Mouse (Mus musculus) stomach, embryonic 15.5 days (tissue): Measurements from ENCODE around the gene Polr3g. TPM values are rescaled to one million over a fixed set of nuclear protein-coding genes. Genes with fewer than 3 reads are reported as not detected.
"Not testable (repeated sequence)": the region's sequence is repeated elsewhere in the genome, so short reads cannot be mapped to it uniquely, and the experiment has no call there.

Source experiments
- ATAC-seq: fragments of 200-750 bp; cut with Nextera tagmentation; 2 replicates; pipeline ENCODE4 v1.8.0; 2017; ENCODE audit warnings: low read depth, moderate number of reproducible peaks, moderate TSS enrichment; ENCODE audit not compliant: insufficient read depth, low FRiP score
- H3K27ac ChIP-seq: fragments of 300-500 bp; sonication (generic); 2 replicates; pipeline ENCODE4 v1.5.1; 2015; ENCODE audit warnings: mild to moderate bottlenecking, inconsistent platforms
- H3K27me3 ChIP-seq: fragments of 300-500 bp; sonication (generic); replicated peaks from 2 replicates; pipeline ENCODE4 v1.6.1; 2015; ENCODE audit warnings: inconsistent platforms
- H3K36me3 ChIP-seq: fragments of 300-500 bp; sonication (generic); 2 replicates; pipeline ENCODE4 v1.6.1; 2015; ENCODE audit warnings: inconsistent platforms
- H3K4me1 ChIP-seq: fragments of 300-500 bp; sonication (generic); 2 replicates; pipeline ENCODE4 v1.6.1; 2015; ENCODE audit warnings: inconsistent platforms
- H3K4me2 ChIP-seq: fragments of 300-500 bp; sonication (generic); 2 replicates; pipeline ENCODE4 v1.6.1; 2015; ENCODE audit warnings: mild to moderate bottlenecking, inconsistent platforms
- H3K4me3 ChIP-seq: fragments of 300-500 bp; sonication (generic); replicated peaks from 2 replicates; pipeline ENCODE4 v1.5.1; 2015; ENCODE audit warnings: inconsistent platforms
- H3K9ac ChIP-seq: fragments of 300-500 bp; sonication (generic); 2 replicates; pipeline ENCODE4 v1.6.1; 2015; ENCODE audit warnings: inconsistent platforms
- H3K9me3 ChIP-seq: fragments of 300-500 bp; sonication (generic); 2 replicates; pipeline ENCODE4 v1.6.1; 2016; ENCODE audit warnings: inconsistent platforms
- WGBS: fragments of 180-500 bp; shearing (Covaris S2); methylation state at CpG from one replicate; pipeline ENCODE4 v1.1.7; 2015; 5-methylcytosine and 5-hydroxymethylcytosine counted together
- polyA plus RNA-seq: library from polyadenylated mRNA; unstranded; fragments of >200 nt; fragmentation: Nextera tagmentation; extraction: Ambion mirVana; gene quantifications from 2 replicates; pipeline ENCODE4 v1.2.1, GENCODE M21; 2015

Gene Polr3g
- polyA plus RNA-seq, 1 experiment from 2014 or later: 17.1 TPM

DNA sequence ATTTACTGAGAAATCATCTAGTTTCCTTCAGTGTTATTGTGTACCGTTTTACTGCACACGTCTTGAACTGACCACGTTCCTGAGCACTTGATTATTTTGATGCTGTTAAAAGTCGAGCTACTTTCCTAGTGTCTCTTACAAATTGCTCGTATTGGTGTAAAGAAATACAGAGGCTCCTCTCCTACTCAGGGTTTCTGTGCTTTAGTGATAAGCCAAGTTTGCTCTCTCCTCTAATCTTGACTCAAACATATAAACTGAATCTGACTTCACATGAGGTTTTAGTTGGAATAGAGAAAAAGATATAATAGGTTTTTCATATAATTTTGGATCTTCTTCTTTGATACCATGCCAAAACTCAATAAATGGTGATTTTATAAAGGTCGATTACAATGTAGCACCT, 64.5 kb downstream of the Polr3g start:
- no peak overlapping the region for H3K4me2 ChIP-seq
- H3K27ac ChIP-seq: no peak overlapping the region
- no peak overlapping the region for H3K9ac ChIP-seq
- no peak overlapping the region for H3K4me3 ChIP-seq
- WGBS: 72% methylated on average over 6 of the region's 6 CpGs
- H3K27me3 ChIP-seq: no peaks in the 10 kb centered on the region
- no peaks in the 10 kb centered on the region for H3K36me3 ChIP-seq
- 0 out of 2 replicates have a peak, but pooled peaks cover 2% of the 10 kb centered on the region for H3K4me1 ChIP-seq
- no peak for ATAC-seq
- no peaks in the 10 kb centered on the region for H3K9me3 ChIP-seq

DNA sequence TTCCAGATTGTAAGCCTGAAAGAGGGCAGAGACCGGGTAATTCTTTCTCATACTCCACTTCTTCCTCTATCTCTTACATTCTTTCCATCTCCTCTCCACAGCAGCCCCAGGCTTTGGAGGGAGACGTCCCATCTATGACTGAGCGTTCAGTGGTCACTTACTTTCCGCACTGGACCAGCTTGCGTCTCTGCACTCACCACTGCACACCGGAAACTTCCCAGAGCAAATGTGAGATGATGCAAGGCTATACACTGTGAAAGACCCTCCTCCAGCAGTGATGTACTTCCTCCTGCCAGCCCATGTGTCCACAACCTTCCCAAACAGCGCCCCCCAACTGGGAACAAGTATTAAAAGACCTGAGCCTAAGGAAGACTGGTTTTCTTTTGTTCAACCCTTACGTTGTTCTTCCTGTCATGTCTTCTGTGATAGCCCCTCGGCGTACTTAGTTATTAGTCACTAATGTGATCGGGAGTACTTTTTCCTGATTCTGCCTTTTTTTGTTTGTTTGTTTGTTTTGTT, 66.7 kb downstream of the Polr3g start:
- Histone ChIP-seq H3K36me3 (no peaks in the 10 kb centered on the region), H3K9me3 (no peaks in the 10 kb centered on the region), H3K27ac (no peak overlapping the region), H3K4me2 (no peak overlapping the region), H3K4me3 (no peak overlapping the region), H3K4me1 (0 out of 2 replicates have a peak, but pooled peaks cover 2% of the 10 kb centered on the region), H3K27me3 (no peaks in the 10 kb centered on the region), H3K9ac (no peak overlapping the region)
- no peak for ATAC-seq
- 88% methylated on average over 11 of the region's 11 CpGs for WGBS

DNA sequence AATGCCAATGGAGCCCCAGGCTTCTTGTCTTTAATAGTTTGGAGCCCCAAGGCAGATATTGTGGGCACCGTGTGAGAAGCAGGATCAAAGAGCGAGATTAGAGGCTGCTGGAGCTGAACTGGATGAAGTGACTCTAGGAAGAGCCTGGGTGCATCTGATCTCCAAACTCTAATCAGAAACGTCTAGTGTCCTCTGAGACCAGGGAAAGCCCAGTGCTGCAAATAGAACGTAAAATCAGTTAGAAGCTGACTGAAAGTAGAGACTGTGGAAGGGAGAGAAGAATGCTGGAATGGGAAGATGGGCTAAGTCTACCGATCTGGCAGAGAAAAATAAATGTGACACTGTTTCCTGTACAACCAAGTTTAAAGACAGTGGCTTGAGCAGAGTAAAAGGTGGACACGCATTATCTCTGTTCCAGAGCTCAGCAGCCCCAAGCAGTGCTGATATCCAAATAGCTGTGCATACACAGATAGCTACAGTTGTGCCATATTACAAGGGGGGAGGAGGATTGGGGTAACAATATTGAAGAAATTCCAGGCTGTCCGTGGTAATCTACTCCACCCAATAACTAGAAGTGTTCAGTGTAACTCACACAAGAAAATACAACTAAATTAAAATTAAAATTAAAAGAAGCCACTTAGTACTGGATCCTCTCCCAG, 68.2 kb downstream of the Polr3g start:
- 59% methylated on average over 7 of the region's 7 CpGs for WGBS

DNA sequence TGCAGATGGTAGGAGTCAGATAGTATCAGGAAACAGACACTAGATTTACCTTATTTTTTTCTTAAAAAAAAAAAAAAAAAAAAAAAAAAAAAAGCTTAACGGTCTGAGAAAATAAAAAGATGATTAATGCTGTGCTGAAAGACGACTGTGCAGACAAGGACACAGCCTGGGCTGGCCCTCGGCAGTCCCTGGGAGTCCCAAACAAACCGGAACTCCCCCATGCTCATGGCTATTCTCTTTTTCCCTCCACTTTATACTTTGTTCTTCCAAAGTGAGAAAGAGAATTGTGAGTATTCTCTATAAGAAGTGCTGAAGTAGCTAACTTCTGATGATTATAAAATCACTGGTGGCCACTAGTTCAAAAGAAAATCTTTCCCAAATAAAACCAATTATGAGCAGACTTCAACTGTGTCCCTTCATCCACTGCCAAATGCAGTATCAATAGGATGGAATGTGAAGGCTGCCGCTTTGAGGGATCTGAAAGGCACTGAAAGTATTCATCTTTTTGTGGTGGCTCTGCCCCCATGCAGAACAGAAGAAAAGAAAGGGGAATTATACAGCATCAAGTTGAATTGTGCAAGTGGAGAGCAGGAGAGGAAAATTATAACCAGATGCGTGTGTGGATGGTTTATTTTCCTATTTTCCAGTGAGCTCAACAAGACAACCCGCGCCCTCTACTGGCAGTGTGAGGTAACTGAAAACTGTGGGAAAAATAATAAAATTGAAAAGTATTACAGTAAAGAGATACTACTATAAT, 69.3 kb downstream of the Polr3g start:
- H3K4me2 ChIP-seq: peak overlapping the region; percentile 39
- H3K27me3 ChIP-seq: no peaks in the 10 kb centered on the region

More for the DNA sequence above, 68.2 kb downstream of the Polr3g start:
- Histone ChIP-seq H3K36me3 (no peaks in the 10 kb centered on the region), H3K27me3 (no peaks in the 10 kb centered on the region), H3K4me1 (0 out of 2 replicates have a peak, but pooled peaks cover 2% of the 10 kb centered on the region), H3K4me3 (no peak overlapping the region), H3K27ac (no peak overlapping the region), H3K9ac (no peak overlapping the region), H3K4me2 (no peak overlapping the region), H3K9me3 (no peaks in the 10 kb centered on the region)
- peak; percentile 92 for ATAC-seq

DNA sequence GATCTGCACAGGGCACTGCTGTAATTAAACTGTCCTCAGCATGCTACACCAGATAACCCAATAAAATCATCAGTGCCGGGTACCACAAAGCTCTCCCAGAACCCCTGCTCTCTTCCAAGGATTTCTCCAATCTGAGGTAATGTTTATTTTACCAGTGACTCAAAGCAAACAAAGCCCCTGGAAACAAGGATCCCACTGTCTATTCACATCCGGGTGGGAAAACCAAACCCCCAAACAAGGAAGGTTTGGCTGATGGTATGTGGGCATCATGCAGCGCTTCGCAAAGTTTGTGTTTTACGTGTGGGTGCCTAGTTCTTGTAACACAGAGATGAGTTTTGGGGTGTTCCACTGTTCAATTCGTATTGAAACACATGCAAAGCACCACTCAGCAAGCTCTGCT, 69.9 kb downstream of the Polr3g start:
- Histone ChIP-seq H3K9me3 (no peaks in the 10 kb centered on the region), H3K27me3 (no peaks in the 10 kb centered on the region), H3K9ac (no peak overlapping the region), H3K36me3 (no peaks in the 10 kb centered on the region), H3K27ac (no peak overlapping the region), H3K4me1 (0 out of 2 replicates have a peak, but pooled peaks cover 2% of the 10 kb centered on the region), H3K4me3 (no peak overlapping the region), H3K4me2 (no peak overlapping the region)
- ATAC-seq: no peak
- 32% methylated on average over 6 of the region's 6 CpGs for WGBS

More for the DNA sequence above, 69.3 kb downstream of the Polr3g start:
- 10% methylated on average over 8 of the region's 8 CpGs for WGBS
- ATAC-seq: no peak
- Histone ChIP-seq H3K9me3 (no peaks in the 10 kb centered on the region), H3K9ac (no peak overlapping the region), H3K4me1 (0 out of 2 replicates have a peak, but pooled peaks cover 2% of the 10 kb centered on the region), H3K36me3 (no peaks in the 10 kb centered on the region), H3K4me3 (no peak overlapping the region), H3K27ac (no peak overlapping the region)

DNA sequence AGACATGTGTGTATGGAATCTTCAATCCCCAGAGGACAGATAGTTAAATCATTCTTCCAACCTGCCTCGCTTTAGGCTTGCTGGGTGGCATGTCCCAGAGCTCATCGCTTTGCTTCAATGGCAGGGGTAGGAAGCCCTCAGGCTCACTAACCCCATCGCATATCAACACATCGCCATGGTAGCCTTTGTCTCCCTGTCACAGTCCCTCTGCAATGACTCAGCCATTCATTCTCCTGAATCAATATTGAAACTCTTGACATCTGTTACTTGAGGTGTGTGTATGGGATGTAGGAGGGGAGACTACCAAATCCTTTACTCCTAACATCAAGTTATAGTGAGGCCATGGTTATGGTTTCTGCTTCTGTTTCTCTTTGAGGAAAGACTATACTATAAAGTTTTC, 71.2 kb downstream of the Polr3g start:
- no peak overlapping the region for H3K4me3 ChIP-seq

DNA sequence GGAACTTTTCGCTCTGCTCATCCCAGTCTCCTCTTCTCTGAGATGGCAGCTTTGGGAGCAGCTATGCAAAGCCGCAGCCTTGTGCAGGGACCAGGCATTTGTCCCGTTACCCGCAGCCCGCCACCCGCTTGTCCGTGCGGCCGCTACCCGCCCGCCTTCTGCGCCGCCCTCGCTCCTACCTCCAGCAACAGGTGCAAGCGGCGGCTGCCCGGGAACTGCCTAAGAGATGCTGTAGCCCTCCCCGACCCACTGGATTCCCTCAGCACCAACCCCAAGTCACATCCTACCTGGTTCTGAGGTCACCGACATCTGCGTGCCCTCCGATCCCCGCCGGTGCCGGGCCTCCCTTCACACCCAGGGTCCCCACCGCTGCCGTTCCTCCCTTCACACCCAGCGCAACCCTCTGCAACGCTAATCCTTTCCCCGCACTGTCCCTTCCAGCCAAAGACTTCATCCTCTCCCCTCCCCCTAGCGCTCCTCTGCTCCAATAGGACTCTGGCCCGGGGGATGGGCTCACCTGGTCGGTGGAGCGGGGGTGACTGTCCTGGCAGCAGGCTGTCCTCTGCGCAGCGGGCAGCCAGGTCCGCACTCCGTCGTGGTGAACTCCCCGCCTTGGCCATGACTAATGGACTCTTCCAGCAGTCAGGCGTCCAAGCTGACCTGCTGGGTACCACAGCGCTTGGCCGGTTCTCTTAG, 77.9 kb downstream of the Polr3g start, which contains the start of gene Adgrv1:
TSS of gene Adgrv1 (minus strand) at position 435 of the 696 bp plus-strand sequence.
- peaks cover 6% of the 10 kb centered on the region; the same call in 1 of the 2 replicates for H3K27me3 ChIP-seq
- no peak within 1 kb of the TSS for H3K27ac ChIP-seq
- no peaks in the 10 kb centered on the region for H3K36me3 ChIP-seq
- peak within 1 kb of the TSS; percentile 39 for H3K4me3 ChIP-seq
- under 1% methylated on average over 42 of the region's 42 CpGs for WGBS
- H3K9me3 ChIP-seq: no peaks in the 10 kb centered on the region
- ATAC-seq: peak; percentile 97
- no peak within 1 kb of the TSS for H3K9ac ChIP-seq
- peaks cover 8% of the 10 kb centered on the region; the same call in 1 of the 2 replicates for H3K4me1 ChIP-seq
- H3K4me2 ChIP-seq: peak within 1 kb of the TSS; percentile 73

More for the DNA sequence above, 71.2 kb downstream of the Polr3g start:
- 42% methylated on average over 4 of the region's 4 CpGs for WGBS
- Histone ChIP-seq H3K9me3 (no peaks in the 10 kb centered on the region), H3K36me3 (no peaks in the 10 kb centered on the region), H3K9ac (no peak overlapping the region), H3K27me3 (no peaks in the 10 kb centered on the region), H3K4me2 (no peak overlapping the region), H3K4me1 (0 out of 2 replicates have a peak, but pooled peaks cover 2% of the 10 kb centered on the region), H3K27ac (no peak overlapping the region)
- ATAC-seq: no peak

DNA sequence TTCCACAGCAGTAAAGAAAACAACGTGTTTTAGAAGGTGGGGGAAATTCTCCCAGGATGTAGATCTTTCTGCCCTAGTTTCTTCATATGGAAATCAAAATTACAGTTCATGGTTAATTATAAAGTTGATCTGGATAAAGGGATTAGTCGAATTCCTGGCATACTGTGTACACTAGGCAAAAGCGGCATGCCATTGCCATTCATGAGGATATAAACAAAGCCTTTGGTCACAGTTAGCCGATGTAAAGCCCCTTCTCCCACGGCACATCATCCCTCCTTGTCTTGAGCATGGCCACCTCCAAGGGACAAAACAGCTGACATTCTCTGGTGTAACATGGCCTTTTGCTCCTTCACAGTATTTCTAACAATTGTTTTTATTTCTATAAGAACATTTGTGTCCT, 80.2 kb downstream of the Polr3g start:
- H3K4me1 ChIP-seq: peaks cover 8% of the 10 kb centered on the region; the same call in 1 of the 2 replicates

DNA sequence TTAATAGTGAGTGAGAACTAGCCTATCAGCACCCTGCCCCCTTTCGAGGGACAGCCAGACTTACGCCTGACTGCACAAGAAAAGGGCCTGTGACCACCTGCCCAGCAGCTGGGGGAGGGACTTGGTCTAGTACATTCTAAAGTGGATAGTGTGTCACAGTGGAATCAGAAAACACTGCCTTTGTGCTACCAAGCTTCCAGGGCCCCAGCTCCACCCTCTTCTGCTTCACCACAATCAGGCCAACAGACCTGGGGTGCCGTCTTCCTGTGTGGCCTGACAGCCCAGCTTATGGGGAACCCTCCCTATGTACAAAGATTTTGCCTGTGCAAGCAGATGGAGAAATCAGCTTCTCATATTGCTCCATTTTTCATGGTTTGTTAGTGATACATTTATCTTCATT, 81.4 kb downstream of the Polr3g start:
- Histone ChIP-seq H3K27me3 (peaks cover 6% of the 10 kb centered on the region; the same call in 1 of the 2 replicates), H3K9me3 (no peaks in the 10 kb centered on the region), H3K4me2 (no peak overlapping the region), H3K4me3 (no peak overlapping the region), H3K9ac (no peak overlapping the region), H3K36me3 (no peaks in the 10 kb centered on the region), H3K4me1 (peaks cover 8% of the 10 kb centered on the region; the same call in 1 of the 2 replicates), H3K27ac (no peak overlapping the region)
- ATAC-seq: no peak
- 65% methylated on average over 3 of the region's 3 CpGs for WGBS

More for the DNA sequence above, 80.2 kb downstream of the Polr3g start:
- no peak overlapping the region for H3K9ac ChIP-seq
- no peak for ATAC-seq
- H3K27me3 ChIP-seq: peaks cover 6% of the 10 kb centered on the region; the same call in 1 of the 2 replicates
- 72% methylated on average over 5 of the region's 5 CpGs for WGBS
- no peak overlapping the region for H3K27ac ChIP-seq
- H3K9me3 ChIP-seq: no peaks in the 10 kb centered on the region
- no peaks in the 10 kb centered on the region for H3K36me3 ChIP-seq
- no peak overlapping the region for H3K4me2 ChIP-seq
- no peak overlapping the region for H3K4me3 ChIP-seq

DNA sequence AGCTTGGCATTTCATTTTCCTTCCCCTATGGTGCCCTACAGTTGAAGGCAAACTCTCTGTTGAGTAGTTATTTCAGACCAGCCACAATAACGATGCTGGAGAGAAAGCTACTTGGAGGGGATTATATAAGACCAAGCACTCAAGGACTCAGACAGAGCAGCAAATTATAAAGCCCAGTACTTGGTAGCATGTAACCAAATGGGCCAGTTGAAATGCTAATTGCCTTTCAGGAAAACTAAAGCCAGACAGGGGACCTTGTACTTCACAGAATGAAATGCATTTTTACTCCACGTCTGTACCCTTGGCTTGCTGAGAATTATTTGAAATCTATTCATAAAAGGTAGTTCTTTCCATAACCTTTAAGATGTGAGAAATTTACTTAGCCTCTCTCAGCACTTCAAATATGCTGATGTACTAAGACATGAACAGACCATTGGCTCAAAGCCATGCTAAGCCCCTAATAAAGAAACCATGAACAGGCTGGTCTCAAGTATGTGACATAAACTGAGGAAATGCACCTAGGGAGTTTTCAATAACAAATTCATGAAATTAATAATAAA, 82.1 kb downstream of the Polr3g start:
- no peak overlapping the region for H3K9ac ChIP-seq
- H3K36me3 ChIP-seq: no peaks in the 10 kb centered on the region
- no peak overlapping the region for H3K4me3 ChIP-seq
- no peak overlapping the region for H3K27ac ChIP-seq
- WGBS: 73% methylated on average over 2 of the region's 2 CpGs
- H3K27me3 ChIP-seq: peaks cover 6% of the 10 kb centered on the region; the same call in 1 of the 2 replicates
- peaks cover 8% of the 10 kb centered on the region; the same call in 1 of the 2 replicates for H3K4me1 ChIP-seq
- no peak overlapping the region for H3K4me2 ChIP-seq
- ATAC-seq: no peak
- H3K9me3 ChIP-seq: no peaks in the 10 kb centered on the region

DNA sequence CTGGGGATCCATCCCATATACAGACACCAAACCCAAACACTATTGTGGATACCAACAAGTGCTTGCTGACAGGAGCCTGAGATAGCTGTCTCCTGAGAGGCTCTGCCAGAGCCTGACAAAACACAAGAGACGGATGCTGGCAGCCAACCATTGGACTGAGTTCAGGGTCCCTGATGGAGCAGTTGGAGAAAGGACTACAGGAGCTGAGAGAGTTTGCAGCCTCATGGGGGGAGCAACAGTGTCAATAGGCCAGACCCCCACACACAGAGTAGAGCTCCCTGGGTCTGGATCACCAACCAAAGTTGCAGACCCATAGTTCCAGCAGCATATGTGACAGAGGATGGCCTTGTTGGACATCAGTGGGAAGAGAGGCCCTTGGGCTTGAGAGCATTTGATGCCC, 83.0 kb downstream of the Polr3g start:
- H3K4me2 ChIP-seq, H3K27ac ChIP-seq, ATAC-seq, H3K9me3 ChIP-seq, H3K4me1 ChIP-seq, H3K4me3 ChIP-seq, H3K27me3 ChIP-seq, H3K36me3 ChIP-seq, H3K9ac ChIP-seq: not testable (repeated sequence)
- 71% methylated on average over 1 of the region's 1 CpGs for WGBS
